Mouse (Mus musculus) heart, adult 2 months (tissue): ENCODE measurements around the gene Tfr2.

Experiments used
- CTCF ChIP-seq: fragments of 200-600 bp; IDR thresholded peaks from 2 replicates; pipeline ENCODE4 v1.8.1; 2022; ENCODE audit warnings: antibody characterized with exemption, mild to moderate bottlenecking, moderate library complexity
- EP300 ChIP-seq: fragments of 200-500 bp; IDR thresholded peaks from 2 replicates; pipeline ENCODE4 v1.6.1; 2011; ENCODE audit warnings: low read depth, low read length, control low read depth; ENCODE audit not compliant: insufficient read depth

GRCm38 (mm10) chr5:137530075-137530474 lies 39.6 kb upstream of the Tfr2 start:
- TF ChIP-seq CTCF, result no peak
- TF ChIP-seq EP300, result no peak
